Mouse (Mus musculus) thymus, postnatal 4 days (tissue): Measurements from ENCODE around the gene Rap2a.

Experiments used
- DNase-seq: peaks from one replicate; pipeline ENCODE4 v3.0.0; 2021

The Rap2a gene

GRCm38 (mm10) chr14:120500021-120500560, 21.8 kb downstream of the Rap2a start:
- DNase-seq = no peak

GRCm38 (mm10) chr14:120500791-120501190, 22.5 kb downstream of the Rap2a start:
- no peak for DNase-seq

- DNase-seq = no peak
These were observed 25.4 kb downstream of the Rap2a start for GRCm38 (mm10) chr14:120503641-120504040.

- DNase-seq = no peak
These were observed 26.2 kb downstream of the Rap2a start for GRCm38 (mm10) chr14:120504423-120504822.

- DNase-seq = no peak
These were observed 26.8 kb downstream of the Rap2a start for GRCm38 (mm10) chr14:120504928-120505461.

GRCm38 (mm10) chr14:120505918-120506317, 27.7 kb downstream of the Rap2a start:
- no peak for DNase-seq

- no peak for DNase-seq
These were observed 29.3 kb downstream of the Rap2a start for GRCm38 (mm10) chr14:120507516-120507915.

GRCm38 (mm10) chr14:120508566-120509365, 30.5 kb downstream of the Rap2a start:
- no peak for DNase-seq

GRCm38 (mm10) chr14:120509366-120509640, 31.1 kb downstream of the Rap2a start:
- no peak for DNase-seq

GRCm38 (mm10) chr14:120511821-120512220, 33.6 kb downstream of the Rap2a start:
- no peak for DNase-seq

GRCm38 (mm10) chr14:120514821-120515271, 36.6 kb downstream of the Rap2a start:
- DNase-seq = no peak

- DNase-seq = no peak
These were observed 37.1 kb downstream of the Rap2a start for GRCm38 (mm10) chr14:120515376-120515775.

- no peak for DNase-seq
These were observed 40.5 kb downstream of the Rap2a start for GRCm38 (mm10) chr14:120518706-120519105.

GRCm38 (mm10) chr14:120519921-120520320, 41.7 kb downstream of the Rap2a start:
- DNase-seq = no peak

- no peak for DNase-seq
These were observed 42.6 kb downstream of the Rap2a start for GRCm38 (mm10) chr14:120520843-120521242.

- DNase-seq = no peak
These were observed 45.1 kb downstream of the Rap2a start for GRCm38 (mm10) chr14:120523296-120523695.

- no peak for DNase-seq
These were observed 47.4 kb downstream of the Rap2a start for GRCm38 (mm10) chr14:120525644-120526043.

- no peak for DNase-seq
These were observed 55.1 kb downstream of the Rap2a start for GRCm38 (mm10) chr14:120533301-120533700.

- no peak for DNase-seq
These were observed 56.6 kb downstream of the Rap2a start for GRCm38 (mm10) chr14:120534841-120535271.

- DNase-seq = no peak
These were observed 57.2 kb downstream of the Rap2a start for GRCm38 (mm10) chr14:120535446-120535845.

- no peak for DNase-seq
These were observed 57.7 kb downstream of the Rap2a start for GRCm38 (mm10) chr14:120535924-120536323.

- no peak for DNase-seq
These were observed 60.9 kb downstream of the Rap2a start for GRCm38 (mm10) chr14:120539128-120539527.

- no peak for DNase-seq
These were observed 61.4 kb downstream of the Rap2a start for GRCm38 (mm10) chr14:120539626-120540025.

- no peak for DNase-seq
These were observed 64.2 kb downstream of the Rap2a start for GRCm38 (mm10) chr14:120542445-120542844.
